Mouse (Mus musculus): ENCODE measurements around the gene Ablim1. TPM values are rescaled to one million over a fixed set of nuclear protein-coding genes. Genes with fewer than 3 reads are reported as not detected.
A peak's percentile ranks its signal among the peaks of the same experiment; 100 is the strongest.

Gene Ablim1
- total and polyA plus RNA-seq, 3 experiments: 101 to 454 (median 418) TPM

- H3K36me3 ChIP-seq (ENCODE audit: control insufficient read depth, insufficient read depth, low read length): peaks cover 28% of the 10 kb centered on the region
- intact Hi-C loops (cut with DNase I): loop anchor here (5.0 kb wide), 1 partner anchor 113 kb away; no protein-coding TSS in a partner anchor
- H3K79me2 ChIP-seq (replicated peaks; ENCODE audit: control insufficient read depth, insufficient read depth, low read length): peaks cover 6% of the 10 kb centered on the region; the same call in 1 of the 2 replicates
- H3K27me3 ChIP-seq (ENCODE audit: control insufficient read depth, insufficient read depth, low read length): no peaks in the 10 kb centered on the region
- H3K4me3 ChIP-seq: no peak overlapping the region
- 36% methylated on average over 4 of the region's 4 CpGs for WGBS
- peaks cover 19% of the 10 kb centered on the region for H3K4me1 ChIP-seq (ENCODE audit: control insufficient read depth, insufficient read depth, low read length)
- peak overlapping the region; percentile 14; the same call in 1 of the 2 replicates for H3K27ac ChIP-seq
- no peak for DNase-seq
- no peak overlapping the region for H3K9ac ChIP-seq (ENCODE audit: low read depth, low read length)
- TF ChIP-seq CTCF (IDR thresholded peaks at IDR 0.05): no peak
Observed at GRCm38 (mm10) chr19:57309980-57310379, 4.7 kb downstream of the Ablim1 start.

GRCm38 (mm10) chr19:57306601-57307000, 8.1 kb downstream of the Ablim1 start:
- no peak overlapping the region for H3K4me3 ChIP-seq
- no peak overlapping the region for H3K9ac ChIP-seq (ENCODE audit: low read depth, low read length)
- H3K36me3 ChIP-seq (ENCODE audit: control insufficient read depth, insufficient read depth, low read length): peaks cover 42% of the 10 kb centered on the region
- TF ChIP-seq CTCF (IDR thresholded peaks at IDR 0.05): no peak
- TF ChIP-seq EP300 (IDR thresholded peaks at IDR 0.05; ENCODE audit: insufficient read depth, low read depth, low read length): no peak
- TF ChIP-seq POLR2A (IDR thresholded peaks at IDR 0.05; ENCODE audit: insufficient read depth, low read depth, low read length): no peak
- intact Hi-C loops (cut with DNase I): no loop called here
- 25% methylated on average over 4 of the region's 4 CpGs for WGBS
- no peaks in the 10 kb centered on the region for H3K27me3 ChIP-seq (ENCODE audit: control insufficient read depth, insufficient read depth, low read length)
- H3K27ac ChIP-seq: peak overlapping the region; percentile 57
- H3K4me1 ChIP-seq (ENCODE audit: control insufficient read depth, insufficient read depth, low read length): peaks cover 23% of the 10 kb centered on the region
- DNase-seq: no peak
- peaks cover 3% of the 10 kb centered on the region; the same call in 1 of the 2 replicates for H3K79me2 ChIP-seq (replicated peaks; ENCODE audit: control insufficient read depth, insufficient read depth, low read length)

- intact Hi-C loops (cut with DNase I): no loop called here
- peaks cover 24% of the 10 kb centered on the region for H3K4me1 ChIP-seq (ENCODE audit: control insufficient read depth, insufficient read depth, low read length)
- peaks cover 43% of the 10 kb centered on the region for H3K36me3 ChIP-seq (ENCODE audit: control insufficient read depth, insufficient read depth, low read length)
- peak; percentile 27; the same call in 1 of the 2 replicates for TF ChIP-seq POLR2A (IDR thresholded peaks at IDR 0.05; ENCODE audit: insufficient read depth, low read depth, low read length)
- TF ChIP-seq CTCF (IDR thresholded peaks at IDR 0.05): no peak
- DNase-seq: no peak
- no peaks in the 10 kb centered on the region for H3K27me3 ChIP-seq (ENCODE audit: control insufficient read depth, insufficient read depth, low read length)
- H3K4me3 ChIP-seq: no peak overlapping the region; the same call in 1 of the 2 replicates
- 0 out of 2 replicates have a peak overlapping the region, but pooled peaks have one; percentile 35 for H3K9ac ChIP-seq (ENCODE audit: low read depth, low read length)
- WGBS: 12% methylated on average over 8 of the region's 8 CpGs
- H3K27ac ChIP-seq: peak overlapping the region; percentile 57
- H3K79me2 ChIP-seq (replicated peaks; ENCODE audit: control insufficient read depth, insufficient read depth, low read length): peaks cover 4% of the 10 kb centered on the region; the same call in 1 of the 2 replicates
Observed at GRCm38 (mm10) chr19:57305972-57306371, 8.7 kb downstream of the Ablim1 start.

GRCm38 (mm10) chr19:57304666-57305065, 10.1 kb downstream of the Ablim1 start:
- Histone ChIP-seq H3K36me3 (ENCODE audit: control insufficient read depth, insufficient read depth, low read length) (peaks cover 43% of the 10 kb centered on the region), H3K27ac (peak overlapping the region; percentile 57; the same call in 1 of the 2 replicates), H3K9ac (ENCODE audit: low read depth, low read length) (no peak overlapping the region), H3K4me3 (no peak overlapping the region), H3K27me3 (ENCODE audit: control insufficient read depth, insufficient read depth, low read length) (no peaks in the 10 kb centered on the region), H3K79me2 (replicated peaks; ENCODE audit: control insufficient read depth, insufficient read depth, low read length) (peaks cover 4% of the 10 kb centered on the region; the same call in 1 of the 2 replicates), H3K4me1 (ENCODE audit: control insufficient read depth, insufficient read depth, low read length) (peaks cover 26% of the 10 kb centered on the region)
- TF ChIP-seq EP300 (IDR thresholded peaks at IDR 0.05; ENCODE audit: insufficient read depth, low read depth, low read length): no peak
- TF ChIP-seq POLR2A (IDR thresholded peaks at IDR 0.05; ENCODE audit: insufficient read depth, low read depth, low read length): no peak
- TF ChIP-seq CTCF (IDR thresholded peaks at IDR 0.05): no peak
- 53% methylated on average over 2 of the region's 2 CpGs for WGBS
- no peak for DNase-seq
- intact Hi-C loops (cut with DNase I): no loop called here

- 20% methylated on average over 12 of the region's 12 CpGs for WGBS
- Histone ChIP-seq H3K36me3 (ENCODE audit: control insufficient read depth, insufficient read depth, low read length) (peaks cover 33% of the 10 kb centered on the region), H3K27me3 (ENCODE audit: control insufficient read depth, insufficient read depth, low read length) (no peaks in the 10 kb centered on the region), H3K4me1 (ENCODE audit: control insufficient read depth, insufficient read depth, low read length) (peaks cover 33% of the 10 kb centered on the region), H3K9ac (ENCODE audit: low read depth, low read length) (no peak overlapping the region), H3K27ac (peak overlapping the region; percentile 71), H3K4me3 (peak overlapping the region; percentile 8; the same call in 1 of the 2 replicates), H3K79me2 (replicated peaks; ENCODE audit: control insufficient read depth, insufficient read depth, low read length) (peaks cover 7% of the 10 kb centered on the region)
- DNase-seq: peak; percentile 56 to 61
- intact Hi-C loops (cut with DNase I): no loop called here
- 0 out of 2 replicates have a peak, but pooled peaks have one; percentile 21 for TF ChIP-seq EP300 (IDR thresholded peaks at IDR 0.05; ENCODE audit: insufficient read depth, low read depth, low read length)
- no peak for TF ChIP-seq CTCF (IDR thresholded peaks at IDR 0.05)
- no peak for TF ChIP-seq POLR2A (IDR thresholded peaks at IDR 0.05; ENCODE audit: insufficient read depth, low read depth, low read length)
Observed at GRCm38 (mm10) chr19:57301961-57302395, 12.7 kb downstream of the Ablim1 start.

- intact Hi-C loops (cut with DNase I): no loop called here
- peaks cover 47% of the 10 kb centered on the region for H3K4me1 ChIP-seq (ENCODE audit: control insufficient read depth, insufficient read depth, low read length)
- peak in 1 of 2 experiments; percentile 57 for DNase-seq
Observed at GRCm38 (mm10) chr19:57298006-57298405, 16.7 kb downstream of the Ablim1 start.

More at GRCm38 (mm10) chr19:57298006-57298405, 16.7 kb downstream of the Ablim1 start:
- Histone ChIP-seq H3K9ac (ENCODE audit: low read depth, low read length) (no peak overlapping the region), H3K27ac (peak overlapping the region; percentile 77), H3K27me3 (ENCODE audit: control insufficient read depth, insufficient read depth, low read length) (no peaks in the 10 kb centered on the region), H3K79me2 (replicated peaks; ENCODE audit: control insufficient read depth, insufficient read depth, low read length) (peaks cover 7% of the 10 kb centered on the region), H3K36me3 (ENCODE audit: control insufficient read depth, insufficient read depth, low read length) (peaks cover 27% of the 10 kb centered on the region), H3K4me3 (no peak overlapping the region)
- 75% methylated on average over 5 of the region's 5 CpGs for WGBS
- TF ChIP-seq POLR2A (IDR thresholded peaks at IDR 0.05; ENCODE audit: insufficient read depth, low read depth, low read length): no peak

All from heart, adult 2 months (tissue).